Mouse (Mus musculus) ovary, postnatal 14 days (tissue): ENCODE measurements around the gene Alpi.
A peak's percentile ranks its signal among the peaks of the same experiment; 100 is the strongest.

Source experiments
- DNase-seq: peaks from one replicate; pipeline ENCODE4 v3.0.0; 2022; ENCODE audit warnings: low spot score

Gene Alpi

DNA sequence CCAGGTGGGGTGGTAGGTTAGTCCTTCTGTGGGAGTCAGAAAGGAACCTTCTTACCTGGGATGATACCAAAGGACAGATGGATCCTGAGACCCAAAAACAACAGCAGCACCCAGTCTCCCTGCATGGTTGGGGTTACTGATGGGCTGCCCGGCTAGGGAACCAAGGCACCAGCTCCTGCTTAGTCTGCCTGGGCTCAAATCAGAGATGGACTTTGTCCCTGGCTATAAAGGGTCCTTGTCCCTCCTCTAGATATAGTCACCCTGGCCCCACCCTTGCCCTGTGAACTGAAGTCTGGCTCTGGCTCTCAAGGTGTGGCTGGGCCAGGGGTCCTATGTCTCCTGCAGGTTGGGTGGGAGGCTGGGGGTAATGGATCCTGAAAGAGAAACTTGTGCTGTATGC, at the start of gene Alpi:
Alpi (minus strand) TSS at position 196 of the 400 bp plus-strand sequence.
- DNase-seq = no peak

DNA sequence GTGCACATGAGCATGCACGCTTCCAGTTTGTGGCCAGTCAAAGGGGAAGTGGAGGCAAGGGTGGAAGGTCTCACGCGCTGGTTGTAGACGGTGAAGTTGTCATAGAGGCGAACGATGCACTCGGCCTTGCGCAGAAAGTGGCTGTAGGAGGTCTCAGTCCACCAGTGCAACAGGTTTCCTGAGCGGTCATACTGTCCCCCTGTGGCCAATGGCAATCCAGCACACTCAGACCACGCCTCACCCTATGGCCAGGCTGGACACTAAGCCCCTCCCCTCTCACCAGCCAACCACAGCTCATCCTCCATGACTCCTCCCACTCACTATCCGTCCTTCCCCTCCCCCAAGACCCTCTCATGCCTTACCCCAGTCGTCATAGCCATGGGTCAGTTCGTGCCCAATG, 48.0 kb upstream of the Alpi start:
- no peak for DNase-seq

DNA sequence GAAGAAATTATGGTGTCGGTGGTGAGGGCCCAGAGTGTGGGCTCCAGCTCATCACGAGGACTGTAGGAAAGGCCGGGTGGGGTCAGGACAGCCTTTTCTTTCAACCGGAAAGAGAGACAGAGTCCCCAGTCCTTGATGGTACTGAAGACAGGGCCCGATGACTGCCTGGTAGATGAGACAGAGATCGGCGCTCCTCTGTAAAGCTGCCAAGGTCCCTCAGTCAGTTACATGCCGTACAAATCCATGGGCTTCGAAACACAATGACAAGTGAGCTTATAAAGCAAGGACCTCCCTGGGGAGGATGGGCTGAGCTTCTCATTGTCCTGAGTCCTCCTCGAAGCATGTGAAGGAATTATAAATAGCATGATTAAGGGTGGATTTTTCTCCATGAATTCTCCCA, 41.7 kb upstream of the Alpi start:
- DNase-seq = no peak

DNA sequence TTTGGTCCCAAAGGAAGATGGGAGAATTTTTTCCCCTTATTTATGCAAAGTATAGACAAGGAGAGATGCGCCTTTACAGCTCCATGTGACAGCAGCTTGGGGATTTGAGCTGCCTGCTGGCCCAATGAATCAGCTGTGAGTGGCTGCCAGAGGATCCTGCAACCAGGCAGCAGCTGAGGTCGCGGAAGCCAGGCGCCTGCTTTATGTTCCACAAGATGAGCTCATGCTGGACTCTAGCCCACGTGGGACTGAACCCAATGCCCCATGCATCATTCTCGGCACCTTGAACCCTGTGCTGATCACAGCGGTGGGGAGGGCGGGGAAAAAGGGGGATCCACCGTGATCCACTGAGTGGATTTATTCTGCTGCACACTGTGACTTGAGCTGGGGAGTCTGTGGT, 41.0 kb upstream of the Alpi start:
- DNase-seq = no peak

DNA sequence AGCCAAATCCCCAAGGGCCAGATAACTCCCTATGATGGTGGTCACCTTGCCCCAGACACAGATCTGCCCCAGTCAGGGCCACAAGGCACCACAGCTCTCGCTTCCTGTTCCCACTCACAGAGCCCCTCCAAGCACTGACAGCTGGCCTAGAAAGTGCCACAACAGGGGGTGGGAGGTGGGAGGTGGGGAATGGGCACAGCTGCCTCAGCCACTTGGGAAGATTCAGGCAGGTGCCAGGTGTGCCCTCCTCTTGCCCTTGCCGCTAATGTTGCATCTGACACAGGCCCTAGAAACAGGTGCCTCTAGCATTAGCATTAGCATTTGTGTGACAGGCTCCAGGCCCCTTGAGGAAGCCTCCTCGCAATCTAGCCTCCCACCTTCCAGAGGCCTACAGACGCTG, 40.1 kb upstream of the Alpi start:
- no peak for DNase-seq

DNA sequence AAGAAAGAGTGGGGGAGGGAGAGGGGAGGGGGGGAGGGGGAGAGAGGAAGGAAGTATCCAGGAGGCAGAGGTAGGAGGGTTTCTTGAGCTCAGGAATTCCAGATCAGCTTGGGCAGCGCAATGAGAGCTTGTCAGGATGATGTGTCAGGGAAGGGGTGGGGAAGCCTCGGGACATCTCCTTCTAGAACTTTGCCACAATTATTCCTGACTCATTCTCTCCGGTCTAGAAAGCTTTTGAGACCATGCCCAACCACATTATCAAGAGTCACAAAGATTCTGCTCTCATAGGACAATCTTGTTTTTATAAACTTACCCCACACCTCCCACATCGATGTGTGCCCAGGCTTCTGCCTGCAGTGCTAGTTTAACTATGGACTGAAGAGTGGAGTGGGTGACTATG, 30.4 kb upstream of the Alpi start:
- no peak for DNase-seq

DNA sequence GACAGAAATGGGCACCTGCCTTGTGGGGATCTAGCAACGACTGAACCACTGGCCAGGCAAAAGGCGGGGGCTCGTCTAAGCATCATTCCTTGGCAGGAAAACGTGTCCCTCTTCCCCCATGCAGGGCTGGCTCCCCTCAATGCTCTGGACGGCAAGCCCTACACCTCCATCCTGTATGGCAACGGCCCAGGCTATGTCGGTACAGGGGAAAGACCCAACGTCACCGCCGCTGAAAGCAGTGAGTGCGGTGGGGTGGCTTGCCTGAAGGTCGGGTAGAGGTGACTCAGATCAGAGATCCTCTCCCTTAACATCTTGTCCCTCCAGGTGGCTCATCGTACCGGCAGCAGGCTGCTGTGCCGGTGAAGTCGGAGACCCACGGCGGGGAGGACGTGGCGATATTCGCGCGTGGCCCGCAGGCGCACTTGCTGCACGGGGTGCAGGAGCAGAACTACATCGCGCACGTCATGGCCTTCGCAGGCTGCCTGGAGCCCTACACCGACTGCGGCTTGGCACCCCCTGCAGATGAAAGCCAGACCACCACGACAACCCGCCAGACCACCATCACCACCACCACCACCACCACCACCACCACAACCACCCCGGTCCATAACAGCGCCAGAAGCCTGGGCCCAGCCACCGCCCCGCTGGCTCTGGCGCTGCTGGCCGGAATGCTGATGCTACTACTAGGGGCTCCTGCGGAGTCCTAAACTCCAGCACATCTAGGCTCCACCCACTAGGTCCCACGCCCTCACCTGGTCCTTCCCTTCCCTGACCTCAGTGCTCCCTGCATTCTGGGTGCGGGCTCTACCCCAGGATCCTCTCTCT, 26.0 kb upstream of the Alpi start:
- DNase-seq = no peak

DNA sequence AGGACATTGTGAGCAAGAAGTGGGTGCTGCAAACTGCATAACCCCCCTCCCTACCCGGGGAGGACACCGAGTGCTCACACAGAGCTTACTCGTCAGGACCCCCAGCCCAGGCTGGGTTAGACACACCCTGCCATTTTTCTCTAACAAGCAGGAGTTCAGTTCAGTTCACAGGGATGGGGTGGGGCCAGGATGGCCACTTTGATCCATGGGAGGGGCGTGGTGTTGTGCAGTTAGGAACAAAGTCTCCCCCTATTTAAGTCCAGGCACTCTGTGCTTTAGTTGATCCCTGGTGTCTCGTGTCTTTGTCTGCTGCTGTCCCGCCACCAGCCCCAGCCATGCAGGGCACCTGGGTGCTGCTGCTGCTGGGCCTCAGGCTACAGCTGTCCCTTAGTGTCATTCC, 23.3 kb upstream of the Alpi start, which contains the start of gene Akp3:
Akp3 (plus strand) TSS at position 301 of the 400 bp plus-strand sequence.
- no peak for DNase-seq

DNA sequence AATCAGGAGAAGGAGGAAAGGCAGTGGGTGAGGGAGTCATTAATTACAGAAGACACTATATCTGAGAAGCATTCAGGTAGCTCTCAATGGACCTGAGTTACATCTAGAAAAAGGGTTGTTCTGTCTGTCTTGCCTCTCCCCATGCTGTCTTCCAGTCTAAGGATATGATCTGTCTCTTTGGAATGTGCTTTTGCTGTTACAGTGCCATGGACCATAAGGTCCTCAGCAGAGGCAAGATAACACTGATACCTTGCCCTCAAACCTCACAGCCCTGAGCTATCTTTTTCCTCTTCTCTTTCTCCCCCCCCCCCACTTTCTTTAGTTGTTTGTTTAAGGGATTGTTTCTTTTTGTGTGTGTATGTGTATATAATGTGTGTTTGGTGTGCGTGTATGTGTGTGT, 13.4 kb upstream of the Alpi start:
- no peak for DNase-seq

DNA sequence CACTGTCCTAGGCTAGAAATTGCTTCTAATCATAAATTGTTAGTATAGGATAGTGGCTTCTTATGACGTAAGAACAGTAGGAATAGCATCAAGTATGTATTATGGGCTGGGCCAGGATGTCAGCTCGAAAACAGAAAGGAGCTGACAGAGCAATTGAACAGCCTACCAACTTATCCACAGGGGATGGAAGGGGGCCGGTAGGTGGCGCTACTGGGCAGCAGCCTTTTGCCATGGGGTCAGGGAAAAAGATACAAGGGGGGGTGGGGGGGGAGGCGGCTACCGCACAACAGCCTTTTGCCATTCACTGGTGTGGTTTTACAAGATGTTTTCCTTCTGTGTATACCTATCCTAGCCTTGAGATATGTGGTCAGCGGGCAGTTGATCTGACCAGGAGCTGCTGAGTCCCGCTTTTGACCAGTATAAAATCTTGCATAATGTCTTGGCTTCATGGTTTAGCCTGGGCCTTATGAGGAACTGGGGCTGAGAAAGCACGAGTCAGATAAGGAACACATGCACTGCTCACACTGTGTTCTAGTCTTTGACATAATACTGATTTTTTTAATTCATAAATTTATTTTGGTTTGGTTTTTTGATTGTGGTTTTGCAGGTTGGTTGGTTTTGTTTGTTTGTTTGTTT, 10.4 kb upstream of the Alpi start:
- peak; percentile 22 for DNase-seq

DNA sequence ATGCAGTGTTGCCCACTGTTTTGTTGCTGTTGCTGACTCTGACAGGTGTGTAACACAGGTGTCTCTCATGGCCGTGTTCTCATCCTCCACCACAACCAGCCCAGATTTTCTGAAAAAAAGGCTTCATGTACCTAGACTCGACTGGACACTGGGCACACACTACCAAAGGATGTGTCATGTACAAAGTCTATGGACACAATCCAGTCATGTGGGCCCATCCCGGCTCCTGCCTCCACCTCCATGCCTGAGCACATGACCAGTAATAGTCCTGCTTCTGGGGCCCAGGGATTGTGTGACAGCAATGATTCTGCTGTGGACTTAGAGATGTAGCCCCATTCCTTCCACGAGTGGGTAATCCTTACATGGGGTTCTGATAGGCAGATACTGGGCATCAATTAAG, 7.2 kb upstream of the Alpi start:
- no peak for DNase-seq

DNA sequence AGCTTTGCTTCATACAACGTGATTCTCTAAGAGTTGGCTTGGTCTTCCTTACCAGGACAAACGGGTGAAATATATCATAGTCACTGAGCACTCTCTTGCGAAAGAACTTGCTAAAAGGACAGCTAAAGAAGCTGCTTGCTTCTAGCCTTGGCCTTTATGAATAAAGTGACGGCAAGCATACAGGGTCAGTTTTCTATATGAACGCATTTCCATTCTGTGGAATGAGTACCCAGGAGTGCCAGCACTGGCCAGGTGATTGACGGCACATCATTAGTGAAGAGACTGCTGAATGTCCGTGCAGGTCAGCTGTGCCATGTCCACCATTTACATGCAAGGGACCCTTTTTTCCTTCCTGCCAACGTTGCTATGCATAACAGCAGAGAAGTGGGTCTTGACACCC, 5.1 kb upstream of the Alpi start:
- DNase-seq = no peak

DNA sequence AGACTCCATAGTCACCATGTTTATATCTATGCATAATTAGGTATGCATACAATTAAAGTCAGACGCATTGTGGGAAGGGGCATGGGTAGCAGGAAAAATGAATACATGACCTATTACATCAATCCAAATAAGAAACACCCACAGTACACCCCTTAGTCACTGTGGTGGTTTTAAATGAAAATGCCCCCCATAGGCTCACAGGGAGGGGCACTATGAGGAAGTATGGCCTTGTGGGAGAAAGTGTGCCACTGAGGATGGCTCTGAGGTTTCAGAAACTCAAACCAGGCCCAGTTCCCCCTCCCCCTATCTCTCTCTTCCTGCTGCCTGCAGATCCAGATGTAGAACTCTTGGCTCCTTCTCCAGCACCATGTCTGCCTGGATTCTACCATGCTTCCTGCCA, 2.5 kb upstream of the Alpi start:
- no peak for DNase-seq

DNA sequence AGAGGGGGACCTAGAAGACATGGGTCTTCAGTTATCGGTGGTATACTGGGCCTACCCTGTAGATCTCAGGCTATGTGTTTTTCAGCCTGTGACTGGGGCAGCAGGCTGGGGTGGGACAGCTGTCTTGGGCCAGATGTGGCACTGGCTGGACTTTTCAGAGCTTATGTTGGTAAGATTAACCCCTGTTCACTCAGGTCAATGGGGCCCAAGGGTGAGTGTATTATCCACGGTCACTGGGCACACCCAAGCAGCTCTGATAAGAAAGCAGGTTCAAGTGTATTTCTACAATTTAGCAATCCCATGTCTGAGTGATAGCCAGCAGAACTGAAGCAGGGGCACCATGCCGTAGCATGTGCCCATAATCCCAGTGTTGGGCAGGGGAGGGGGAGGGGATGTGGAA, 708 bp upstream of the Alpi start:
- DNase-seq = no peak

DNA sequence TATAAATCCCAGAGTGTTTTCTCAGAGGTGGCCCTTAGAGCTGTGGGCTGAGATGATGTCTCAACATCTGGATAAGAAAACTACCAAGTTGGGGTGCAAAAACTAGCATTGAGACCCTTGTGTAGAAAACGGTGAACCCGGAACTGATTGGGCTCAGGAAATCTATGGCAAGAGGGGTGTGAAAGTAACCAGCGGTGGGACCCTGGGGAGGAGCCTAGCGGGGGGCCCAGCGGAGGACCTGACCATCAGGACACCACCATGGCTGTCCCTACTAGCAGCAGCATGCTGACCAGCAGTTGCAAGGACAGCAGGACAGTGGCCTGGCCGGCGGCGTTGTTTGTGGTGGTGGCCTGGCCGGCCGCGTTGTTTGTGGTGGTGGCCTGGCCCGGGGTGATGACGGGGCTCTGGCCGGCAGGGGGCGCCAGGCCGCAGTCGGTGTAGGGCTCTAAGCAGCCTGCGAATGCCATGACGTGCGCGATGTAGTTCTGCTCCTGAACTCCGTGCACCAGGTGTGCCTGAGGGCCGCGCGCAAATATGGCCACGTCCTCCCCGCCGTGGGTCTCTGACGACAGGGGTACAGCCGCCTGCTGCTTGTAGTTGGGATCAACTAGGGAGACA, 2.9 kb downstream of the Alpi start:
- DNase-seq = peak; percentile 61

DNA sequence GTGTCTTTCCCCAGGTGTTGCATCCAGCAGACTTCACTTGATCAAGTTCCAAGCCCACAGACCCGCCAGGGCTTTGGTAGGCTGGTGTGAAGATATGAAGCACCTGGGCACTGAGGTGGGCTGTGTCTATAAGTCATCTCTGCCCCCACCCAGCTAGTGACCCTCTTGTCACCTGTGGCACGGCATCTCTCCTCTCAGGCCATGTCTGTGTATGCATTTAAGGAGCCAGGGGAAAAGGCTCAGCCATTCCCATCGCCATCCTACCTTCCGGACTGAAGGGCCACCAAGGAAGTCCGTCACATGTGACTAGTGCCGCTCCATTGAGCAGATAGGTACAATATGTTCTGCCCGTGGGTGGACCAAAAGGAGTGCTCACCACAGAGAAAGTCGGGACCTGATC, 5.8 kb downstream of the Alpi start:
- DNase-seq = no peak

DNA sequence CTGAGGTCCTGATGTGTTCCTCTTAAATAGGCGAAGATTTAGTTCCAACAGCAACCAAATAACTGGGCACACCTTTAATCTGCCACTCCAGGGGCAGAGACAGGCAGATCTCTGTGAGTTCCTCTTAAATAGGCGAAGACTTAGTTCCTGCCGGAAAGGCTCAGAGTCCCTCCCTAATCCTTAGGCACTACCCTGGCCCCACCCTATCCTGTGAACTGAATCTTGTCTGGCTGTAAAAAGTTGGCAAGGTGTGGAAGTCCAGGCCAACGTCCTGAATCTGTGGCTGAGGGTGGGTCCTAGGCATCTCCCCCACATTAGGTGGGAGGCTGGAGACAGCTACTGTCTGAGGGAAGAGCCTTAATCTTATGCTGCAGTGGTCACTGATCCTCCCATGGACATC, 11.6 kb downstream of the Alpi start, which contains the start of gene Alppl2:
Alppl2 (minus strand) TSS at position 101 of the 400 bp plus-strand sequence.
- DNase-seq = no peak

DNA sequence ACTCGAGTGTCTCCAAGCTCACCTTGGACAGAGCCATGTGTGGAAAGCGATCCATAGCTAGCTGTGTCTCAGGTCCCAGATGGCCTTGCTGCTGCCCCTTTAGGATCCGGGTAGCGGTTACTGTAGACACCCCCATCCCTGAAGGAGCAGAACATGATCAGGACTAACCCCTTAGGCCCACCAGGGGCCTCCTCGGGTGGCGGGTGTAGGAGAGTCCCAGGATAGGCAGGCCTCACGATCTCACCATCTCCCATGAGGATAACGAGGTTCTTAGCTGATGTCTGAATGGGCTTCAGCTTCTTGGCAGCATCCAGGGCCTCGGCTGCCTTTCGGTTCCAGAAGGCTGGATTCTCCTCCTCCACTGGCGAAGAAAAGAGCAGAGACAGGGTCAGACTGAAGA, 12.2 kb downstream of the Alpi start:
- DNase-seq = no peak

DNA sequence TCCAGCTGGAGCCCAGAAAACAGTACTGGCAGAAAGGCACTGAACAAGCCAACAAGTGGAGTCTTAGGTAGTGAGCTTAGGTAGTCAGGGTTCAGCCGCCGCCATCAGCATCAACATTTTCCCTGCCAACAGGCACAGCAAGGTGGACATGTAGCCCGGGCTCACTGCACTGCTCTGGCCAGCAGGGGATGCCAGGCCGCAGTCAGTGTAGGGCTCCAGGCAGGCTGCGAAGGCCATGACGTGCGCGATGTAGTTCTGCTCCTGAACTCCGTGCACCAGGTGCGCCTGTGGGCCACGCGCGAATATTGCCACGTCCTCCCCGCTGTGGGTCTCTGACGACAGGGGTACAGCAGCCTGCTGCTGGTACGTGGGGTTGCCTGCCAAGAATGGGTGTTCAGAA, 14.4 kb downstream of the Alpi start:
- DNase-seq = no peak

DNA sequence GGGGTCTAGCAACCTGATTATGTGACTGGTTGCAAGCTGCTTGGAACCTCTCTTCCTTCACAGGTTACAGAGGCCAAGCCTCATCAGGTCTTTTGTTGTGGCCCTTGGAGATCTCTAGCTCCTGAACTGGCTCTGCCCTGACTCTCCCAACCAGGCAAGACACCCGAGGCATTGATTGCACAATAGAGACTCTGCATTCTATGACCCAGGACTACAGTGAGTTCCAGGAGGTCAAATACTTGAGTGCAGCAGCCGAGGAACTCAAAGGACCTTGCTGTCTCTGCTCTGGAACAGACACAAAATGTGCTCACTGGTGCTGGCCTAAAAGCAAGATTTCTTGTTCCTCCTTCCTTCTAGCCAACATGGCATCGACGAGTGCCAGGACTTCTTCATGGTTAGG, 15.2 kb downstream of the Alpi start:
- DNase-seq = no peak

DNA sequence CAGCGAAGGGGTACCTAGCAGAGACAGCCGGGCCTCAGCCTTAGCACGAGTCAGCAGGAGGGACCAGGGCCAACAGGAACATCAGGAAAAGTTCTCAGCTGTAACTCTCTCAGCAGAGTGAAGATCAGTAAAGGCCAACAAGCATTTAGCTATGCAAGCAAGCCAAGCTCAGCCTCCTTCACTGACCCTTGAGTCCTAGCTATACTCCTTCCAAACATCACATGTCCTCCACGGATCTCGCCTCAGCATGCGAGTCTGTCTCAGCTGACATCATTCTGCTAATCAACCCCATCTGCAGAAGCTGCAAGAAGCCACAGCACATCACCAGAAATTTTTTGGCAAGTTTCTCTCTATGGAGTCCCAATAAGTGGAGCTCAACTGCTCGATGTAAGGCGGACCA, 27.6 kb downstream of the Alpi start:
- no peak for DNase-seq

DNA sequence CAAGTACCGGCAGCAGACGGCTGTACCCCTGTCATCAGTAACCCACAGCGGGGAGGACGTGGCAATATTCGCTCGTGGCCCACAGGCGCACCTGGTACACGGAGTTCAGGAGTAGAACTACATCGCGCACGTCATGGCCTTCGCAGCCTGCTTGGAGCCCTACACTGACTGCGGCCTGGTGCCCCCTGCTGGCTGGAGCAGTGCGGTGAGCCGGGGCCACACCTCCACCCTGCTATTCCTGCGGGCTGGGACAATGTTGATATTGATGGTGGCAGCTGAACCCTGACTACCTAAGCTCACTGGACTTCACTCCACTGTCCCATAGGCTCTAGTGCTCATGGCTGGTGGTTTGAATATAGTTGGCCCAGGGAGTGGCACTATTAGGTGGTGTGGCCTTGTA, 30.7 kb downstream of the Alpi start:
- peak; percentile 13 for DNase-seq

DNA sequence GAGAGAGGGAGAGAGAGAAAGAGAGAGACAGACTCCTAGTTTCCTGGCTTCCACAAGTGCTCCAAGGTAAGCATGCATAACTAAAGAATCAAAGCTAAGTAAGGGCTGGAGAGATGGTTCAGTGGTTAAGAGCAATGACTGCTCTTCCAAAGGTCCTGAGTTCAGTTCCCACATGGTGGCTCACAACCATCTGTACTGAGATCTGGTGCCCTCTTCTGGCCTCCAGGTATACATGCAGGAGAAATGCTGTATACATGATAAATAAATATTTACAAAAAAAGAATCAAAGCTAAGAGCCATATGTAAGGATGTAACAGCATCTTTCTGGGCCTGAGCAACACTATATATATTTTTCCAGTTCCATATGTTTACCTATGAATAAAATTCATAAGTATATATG, 40.5 kb downstream of the Alpi start:
- DNase-seq = no peak
